Mouse (Mus musculus): ENCODE data around the gene Gm29427.
"Not testable (repeated sequence)": the region's sequence is repeated elsewhere in the genome, so short reads cannot be mapped to it uniquely, and the experiment has no call there.

Gm29427 gene

GRCm38 (mm10) chr1:130731741-130732337 lies 16.2 kb upstream of the Gm29427 start, which contains the start of gene AA986860:
Gene AA986860 (plus strand): TSS chr1:130731976.
- CTCF ChIA-PET: no interaction called here

DNA sequence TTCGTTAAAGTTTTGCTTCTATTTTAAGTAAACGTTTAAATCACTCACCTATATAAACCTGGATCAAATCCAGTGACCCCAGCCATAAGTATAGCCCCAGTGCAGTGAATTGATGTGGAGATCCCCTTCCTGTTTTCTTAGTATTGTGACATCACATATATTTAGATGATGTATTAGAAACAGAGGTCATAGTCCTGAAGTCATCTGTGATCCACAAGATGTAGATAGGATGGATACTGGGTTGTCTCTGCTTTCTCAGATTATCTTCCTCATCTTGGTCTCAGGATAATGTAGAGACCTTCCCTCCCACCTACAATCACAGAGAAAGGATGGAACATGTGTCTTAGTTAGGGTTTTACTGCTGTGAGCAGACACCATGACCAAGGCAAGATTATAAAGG lies 13.6 kb upstream of the Gm29427 start, which contains the start of gene Pfkfb2:
TSS of gene Pfkfb2 (minus strand) at position 101 of the 400 bp plus-strand sequence.
- CTCF ChIA-PET: no interaction called here

GRCm38 (mm10) chr1:130728708-130729107 lies 13.1 kb upstream of the Gm29427 start:
- CTCF ChIA-PET: no interaction called here

DNA sequence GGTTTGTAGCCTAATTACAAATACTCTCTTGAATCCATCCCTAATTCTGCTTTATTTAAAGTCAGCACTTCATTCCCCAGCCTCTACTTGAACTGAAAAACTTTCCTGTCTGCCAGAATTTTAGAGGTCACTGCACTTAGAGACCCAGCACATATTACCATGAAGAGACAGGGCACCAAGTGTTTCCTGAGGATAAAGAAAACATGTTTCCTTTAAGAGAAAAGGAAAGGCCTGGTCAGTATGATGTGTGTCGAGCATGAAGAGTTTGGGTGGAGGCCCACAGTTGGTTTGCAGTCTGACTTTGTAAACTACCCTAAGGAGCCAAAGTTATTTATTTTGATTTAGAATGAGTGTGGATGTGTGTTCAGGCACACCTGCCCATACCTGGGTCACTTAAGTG lies 12.5 kb upstream of the Gm29427 start:
- CTCF ChIA-PET: no interaction called here

- CTCF ChIA-PET: no interaction called here
Observed at GRCm38 (mm10) chr1:130726396-130726795, 10.8 kb upstream of the Gm29427 start.

GRCm38 (mm10) chr1:130724206-130724605 lies 8.6 kb upstream of the Gm29427 start:
- CTCF ChIA-PET: no interaction called here

- CTCF ChIA-PET: interaction anchor here (0.7 kb wide), 1 partner anchor 1704 kb away, joined by 6 read pairs; no protein-coding TSS in a partner anchor
Observed at GRCm38 (mm10) chr1:130717291-130717871, 1.8 kb upstream of the Gm29427 start, which contains the start of gene Yod1. Gene Yod1 (plus strand): TSS chr1:130717327.

DNA sequence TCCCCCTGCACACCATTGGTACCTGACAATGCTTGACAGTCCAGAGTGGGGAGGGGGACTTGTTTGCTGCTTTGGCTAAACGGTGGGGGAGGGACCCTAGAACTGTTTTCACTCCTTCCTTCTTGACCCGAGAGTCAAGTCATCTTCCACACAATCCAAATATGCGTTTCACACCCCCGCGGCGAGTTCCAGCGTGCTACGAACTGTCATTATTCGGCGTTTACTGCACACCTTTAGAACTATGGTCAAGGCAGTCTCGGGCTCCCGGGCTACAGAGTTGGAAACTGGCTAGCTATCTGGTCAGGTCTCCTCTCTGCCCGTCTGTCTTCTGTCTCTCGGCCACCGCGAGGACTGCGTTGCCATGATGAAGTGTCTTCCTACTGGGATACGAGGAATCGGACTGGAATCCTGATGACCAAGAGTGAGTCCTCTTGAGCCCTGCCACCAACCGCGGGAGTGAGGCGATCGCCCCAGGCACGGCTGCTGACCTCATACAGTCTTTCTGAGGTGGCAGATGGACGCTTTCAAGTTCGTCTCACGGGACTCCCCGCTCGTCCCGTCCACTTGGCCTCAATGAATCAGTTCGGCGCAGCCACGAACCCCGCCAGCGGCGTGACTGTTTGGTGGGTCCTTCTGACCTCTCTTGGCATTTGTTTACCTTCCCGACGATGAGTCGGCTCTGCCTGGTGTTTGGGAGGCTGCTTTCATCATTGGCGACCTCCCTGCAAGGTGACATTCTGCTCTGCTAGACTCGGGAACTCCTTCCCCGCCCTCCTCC lies 1.1 kb upstream of the Gm29427 start:
- CTCF ChIA-PET: interaction anchor here (0.7 kb wide), 1 partner anchor 1705 kb away, joined by 6 read pairs; no protein-coding TSS in a partner anchor

DNA sequence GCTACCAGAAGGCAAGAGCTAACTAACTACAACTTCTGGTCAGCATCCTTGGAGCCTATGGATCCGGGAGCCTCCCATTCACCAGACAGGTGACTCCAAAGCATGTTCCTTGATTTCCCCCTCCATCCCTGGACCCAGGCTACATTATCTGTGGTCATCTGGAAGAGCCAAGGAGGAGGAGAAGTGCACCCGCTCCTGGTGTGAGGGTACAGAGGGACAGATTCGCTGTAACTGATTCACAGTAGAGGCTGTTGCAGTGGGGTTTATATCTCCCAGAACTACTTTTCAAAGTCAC lies 566 bp upstream of the Gm29427 start:
- CTCF ChIA-PET: interaction anchor here (0.5 kb wide), 1 partner anchor 440 kb away, joined by 5 read pairs; no protein-coding TSS in a partner anchor

DNA sequence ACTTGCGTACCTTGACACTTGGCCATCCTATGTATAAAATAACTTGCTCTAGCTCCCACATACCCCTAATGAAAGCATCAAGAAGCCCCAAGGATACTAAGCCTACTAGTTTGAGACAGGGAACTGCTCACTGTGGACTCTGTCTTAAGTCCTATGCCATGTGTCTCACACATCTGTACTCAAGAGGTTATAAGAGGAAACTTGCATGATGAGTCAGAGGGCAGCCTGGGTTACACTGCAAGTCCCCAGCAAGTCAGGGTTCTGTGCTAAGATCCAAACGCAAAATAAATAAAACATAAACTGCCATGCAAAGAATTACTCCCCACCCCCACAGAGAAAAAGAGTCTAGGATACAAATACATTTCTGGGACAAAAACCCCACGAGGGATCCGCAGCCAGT lies 1.6 kb downstream of the Gm29427 start:
- CTCF ChIA-PET: no interaction called here

GRCm38 (mm10) chr1:130710283-130711080 lies 5.1 kb downstream of the Gm29427 start:
- CTCF ChIA-PET: no interaction called here

- CTCF ChIA-PET: no interaction called here
Observed at GRCm38 (mm10) chr1:130703613-130704012, 12.0 kb downstream of the Gm29427 start.

GRCm38 (mm10) chr1:130701976-130702375 lies 13.6 kb downstream of the Gm29427 start:
- CTCF ChIA-PET: interaction anchor here (0.5 kb wide), 1 partner anchor 240 kb away, joined by 3 read pairs; the partner anchor contains the start of gene Cd55

DNA sequence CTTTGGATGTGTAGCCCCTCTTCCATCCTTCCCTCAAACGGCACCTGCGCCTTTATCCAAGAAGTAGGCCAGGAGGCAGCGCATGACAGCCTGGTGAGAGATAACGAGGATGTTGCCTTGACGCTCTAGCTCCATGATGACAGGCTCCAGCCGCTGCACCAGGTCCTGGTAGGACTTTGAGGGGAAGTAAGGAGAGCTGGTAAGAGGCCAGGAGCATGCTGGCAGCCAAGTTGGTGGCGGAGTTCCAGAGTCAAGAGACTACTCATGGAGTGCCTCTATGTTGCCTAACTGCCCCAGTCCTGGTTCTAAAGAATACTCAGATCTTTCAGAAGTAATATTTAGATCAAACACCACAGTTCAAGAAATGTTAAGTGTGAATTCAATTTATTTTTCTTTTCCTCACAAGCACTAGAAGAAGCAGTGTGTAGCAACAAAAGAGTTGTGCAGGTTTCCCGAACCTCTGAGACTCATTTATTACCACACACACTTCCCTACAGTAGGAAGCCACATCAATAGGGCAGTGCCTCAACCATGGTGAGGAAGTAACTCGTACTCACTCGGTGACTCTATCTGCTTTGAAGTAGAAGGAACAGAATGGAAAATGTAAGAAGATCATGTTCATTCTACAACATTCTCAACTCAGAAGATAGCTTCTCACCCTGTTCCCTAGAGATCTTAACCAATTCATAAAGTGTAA lies 15.5 kb downstream of the Gm29427 start:
- CTCF ChIA-PET: no interaction called here

DNA sequence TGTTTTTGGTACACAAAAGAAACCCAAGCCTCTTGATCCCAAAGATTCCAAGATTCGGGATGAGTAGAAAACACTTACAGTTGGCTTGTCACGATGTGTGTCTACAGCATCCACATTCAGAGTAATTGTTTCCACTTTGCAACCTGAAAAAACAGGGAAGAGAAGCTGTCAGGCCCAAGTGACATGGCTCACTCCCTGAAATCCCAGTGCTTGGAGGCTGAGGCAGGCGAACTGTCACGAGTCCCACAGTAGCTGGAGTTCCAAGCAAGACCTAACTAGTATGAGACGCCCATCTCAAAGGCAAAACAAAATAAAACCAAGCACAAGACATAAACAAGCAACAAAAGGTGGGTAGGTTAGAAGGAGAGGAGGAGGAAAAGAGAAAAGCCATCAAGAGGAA lies 17.0 kb downstream of the Gm29427 start:
- CTCF ChIA-PET: no interaction called here

GRCm38 (mm10) chr1:130683905-130684304 lies 31.7 kb downstream of the Gm29427 start:
- CTCF ChIA-PET: no interaction called here

GRCm38 (mm10) chr1:130681656-130682413 lies 33.8 kb downstream of the Gm29427 start:
- CTCF ChIA-PET: no interaction called here

DNA sequence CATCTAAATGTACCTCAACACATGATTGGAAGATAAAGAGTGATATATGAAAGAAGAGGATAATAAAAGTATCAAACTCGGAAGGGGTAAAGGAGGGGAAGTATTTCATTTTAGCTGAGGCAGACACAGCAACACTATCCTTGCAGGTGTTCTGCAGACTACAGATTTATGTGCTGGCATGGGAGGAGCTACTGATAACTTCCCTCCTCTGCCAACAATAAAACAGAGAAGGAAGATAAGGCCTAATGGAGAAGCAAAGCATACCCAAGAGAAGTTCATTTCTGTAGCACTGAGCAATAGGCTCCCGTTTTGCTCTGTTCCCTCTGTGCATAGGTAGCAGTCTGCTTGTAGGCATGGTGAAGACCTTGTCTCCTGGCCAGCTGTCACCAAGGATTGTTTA lies 34.5 kb downstream of the Gm29427 start:
- CTCF ChIA-PET: no interaction called here

GRCm38 (mm10) chr1:130678551-130678950 lies 37.0 kb downstream of the Gm29427 start:
- CTCF ChIA-PET: no interaction called here

DNA sequence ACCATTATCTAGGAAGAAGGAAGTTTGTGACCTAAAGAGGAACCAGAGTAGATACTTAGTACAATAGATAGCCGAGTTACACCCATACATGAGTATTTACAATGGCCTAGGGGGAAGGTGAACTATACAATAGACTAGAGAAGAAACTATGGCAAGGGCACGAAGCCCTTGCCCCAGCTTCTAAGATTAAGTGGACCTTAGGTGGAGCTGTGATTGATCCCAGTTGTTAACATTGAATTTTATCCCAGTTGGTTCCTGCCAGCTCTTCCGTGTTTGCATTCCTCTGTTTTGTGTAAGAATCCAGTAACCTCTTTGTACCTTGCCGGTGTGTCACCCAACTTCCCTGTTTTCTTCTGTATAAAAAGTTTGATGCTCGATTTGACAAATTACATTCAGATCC lies 52.0 kb downstream of the Gm29427 start:
- CTCF ChIA-PET: not testable (repeated sequence)

GRCm38 (mm10) chr1:130661454-130661853 lies 54.1 kb downstream of the Gm29427 start, which contains the start of gene C4bp:
Gene C4bp (minus strand): TSS chr1:130661632.
- CTCF ChIA-PET: no interaction called here

Data from spleen, embryonic (tissue).